Mouse (Mus musculus): ENCODE results near the gene Ly6c1. TPM values are rescaled to one million over a fixed set of nuclear protein-coding genes. Genes with fewer than 3 reads are reported as not detected.

Gene Ly6c1
- polyA plus RNA-seq (2014; fragmentation: Illumina TruSeq; extraction: RNeasy Lipid Tissue Mini Kit (QIAGEN cat#74804); ENCODE audit: low read depth, low replicate concordance): 0.64 TPM

DNA sequence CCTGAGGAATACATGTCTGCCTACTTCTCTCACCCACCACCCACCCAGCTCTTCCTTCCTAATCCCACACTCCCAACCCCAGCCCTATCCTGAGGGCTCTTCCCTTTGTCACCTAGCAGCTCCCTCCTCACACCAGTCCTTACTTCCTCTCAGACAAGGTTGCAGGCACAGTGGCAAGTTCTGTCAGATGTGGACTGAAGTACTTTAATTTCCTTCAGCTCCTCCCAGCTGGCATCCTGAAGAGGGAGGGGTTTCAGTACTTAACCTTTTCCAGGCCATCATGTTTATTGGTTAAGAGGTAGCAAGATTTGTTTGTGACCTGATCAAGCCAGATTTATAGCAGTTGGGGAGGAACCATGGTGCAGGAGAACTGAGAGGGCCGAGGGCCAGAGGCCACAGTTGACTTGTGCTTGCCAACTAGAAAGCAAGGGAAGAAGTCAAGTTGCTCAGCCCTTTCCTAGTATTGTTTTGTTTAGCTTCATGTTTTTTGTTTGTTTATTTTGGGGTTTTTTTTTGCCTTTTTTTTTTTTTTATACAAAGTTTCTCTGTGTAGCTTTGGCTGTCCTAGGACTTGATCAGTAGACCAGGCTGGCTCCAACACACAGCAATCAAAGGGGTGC lies at the start of gene Ly6c1:
TSS of gene Ly6c1 (minus strand) at position 189 of the 620 bp plus-strand sequence.

Other genes with a start within 250 kb of the Ly6c1 start
- gene Gml2, start 229.8 kb downstream of the Ly6c1 start, polyA plus RNA-seq (2014; fragmentation: Illumina TruSeq; extraction: RNeasy Lipid Tissue Mini Kit (QIAGEN cat#74804); ENCODE audit: low read depth, low replicate concordance): not detected
- gene 2010109I03Rik, start 151.8 kb downstream of the Ly6c1 start, polyA plus RNA-seq (2014; fragmentation: Illumina TruSeq; extraction: RNeasy Lipid Tissue Mini Kit (QIAGEN cat#74804); ENCODE audit: low read depth, low replicate concordance): not detected
- gene Ly6i, start 65.4 kb downstream of the Ly6c1 start, polyA plus RNA-seq (2014; fragmentation: Illumina TruSeq; extraction: RNeasy Lipid Tissue Mini Kit (QIAGEN cat#74804); ENCODE audit: low read depth, low replicate concordance): not detected
- 37.5 TPM for gene Ly6a, start 50.8 kb downstream of the Ly6c1 start, polyA plus RNA-seq (2014; fragmentation: Illumina TruSeq; extraction: RNeasy Lipid Tissue Mini Kit (QIAGEN cat#74804); ENCODE audit: low read depth, low replicate concordance)
- gene Ly6c2, start 63.1 kb upstream of the Ly6c1 start, polyA plus RNA-seq (2014; fragmentation: Illumina TruSeq; extraction: RNeasy Lipid Tissue Mini Kit (QIAGEN cat#74804); ENCODE audit: low read depth, low replicate concordance): 0.45 TPM
- gene Ly6g, start 106.4 kb upstream of the Ly6c1 start, polyA plus RNA-seq (2014; fragmentation: Illumina TruSeq; extraction: RNeasy Lipid Tissue Mini Kit (QIAGEN cat#74804); ENCODE audit: low read depth, low replicate concordance): not detected
- gene BC025446, start 167.5 kb upstream of the Ly6c1 start, polyA plus RNA-seq (2014; fragmentation: Illumina TruSeq; extraction: RNeasy Lipid Tissue Mini Kit (QIAGEN cat#74804); ENCODE audit: low read depth, low replicate concordance): 290 TPM
- 1.4 TPM for gene Ly6f, start 219.6 kb upstream of the Ly6c1 start, polyA plus RNA-seq (2014; fragmentation: Illumina TruSeq; extraction: RNeasy Lipid Tissue Mini Kit (QIAGEN cat#74804); ENCODE audit: low read depth, low replicate concordance)

Measured in liver, adult 10 weeks (tissue).